Mouse (Mus musculus) lung, adult 18-20 months (tissue): ENCODE results near the gene Idh3a.
"Not testable (repeated sequence)": the region's sequence is repeated elsewhere in the genome, so short reads cannot be mapped to it uniquely, and the experiment has no call there.

ENCODE experiments used
- DNase-seq, 2 experiments: peaks; one replicate each; pipeline ENCODE4 v3.0.0; 2022; ENCODE audit warnings: mixed read lengths in 2 of 2

Idh3a gene

DNA sequence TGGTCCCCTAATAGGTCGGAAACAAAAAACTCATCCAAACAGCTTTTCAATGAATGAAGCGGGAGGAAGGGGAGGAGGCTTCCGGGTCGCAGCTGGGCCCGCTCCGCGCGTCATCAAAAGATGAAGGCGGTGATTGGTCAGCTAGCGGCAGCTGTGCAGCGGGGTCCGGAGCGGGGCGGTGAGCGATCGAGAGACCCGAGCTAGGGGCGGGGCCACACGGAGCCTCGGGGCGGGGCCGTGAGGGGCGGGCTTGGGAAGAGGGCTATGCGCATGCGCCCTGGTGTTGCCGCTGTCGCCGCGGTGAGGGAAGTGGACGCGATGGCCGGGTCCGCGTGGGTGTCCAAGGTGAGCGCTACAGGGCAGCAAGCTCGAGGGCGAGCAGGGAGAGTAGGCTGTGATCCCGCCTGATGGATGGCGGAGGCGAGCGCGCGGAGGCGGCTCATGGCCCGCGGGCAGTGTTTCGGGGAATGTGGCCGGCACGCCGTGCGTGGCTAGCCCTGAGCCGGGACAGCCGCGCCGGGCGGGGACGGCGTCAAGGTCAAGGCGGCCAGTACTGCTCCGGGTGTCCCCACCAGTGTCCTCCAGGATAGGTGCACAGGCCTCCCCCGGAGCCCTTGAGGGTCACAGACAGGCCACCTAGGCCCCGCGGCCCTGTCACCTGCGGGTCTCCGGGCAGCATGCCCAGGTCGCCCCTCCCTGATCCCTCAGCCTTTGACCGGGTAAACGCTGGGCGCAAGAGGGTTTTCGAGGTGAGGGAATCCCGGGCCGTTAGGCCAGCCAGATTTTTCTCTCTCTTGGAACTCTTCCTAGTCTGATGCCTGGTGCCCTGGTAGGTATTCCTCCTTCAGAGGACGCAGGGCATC is at the start of gene Idh3a:
Gene Idh3a (plus strand): TSS at position 136 of the 863 bp plus-strand sequence.
- DNase-seq, result peak; percentile 97 to 98

DNA sequence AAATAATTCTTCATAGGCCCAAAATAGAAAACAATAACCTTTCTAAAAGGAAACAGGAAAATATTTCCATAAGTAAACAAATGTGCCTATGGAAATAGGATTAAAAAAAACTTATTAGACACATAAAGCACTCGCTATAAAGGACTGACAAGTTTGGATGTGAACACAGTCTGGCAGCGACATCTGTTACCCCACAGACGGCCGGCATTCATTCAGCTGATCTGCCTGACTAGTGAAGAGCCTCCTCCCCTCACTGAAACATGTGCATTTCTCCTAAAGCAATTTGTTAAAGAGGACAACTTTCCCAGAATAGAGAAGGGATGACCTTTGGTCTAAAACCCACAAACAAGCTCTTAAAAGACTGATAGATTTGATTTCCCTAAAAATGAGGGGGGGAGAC is 49.1 kb upstream of the Idh3a start:
- DNase-seq, result no peak

DNA sequence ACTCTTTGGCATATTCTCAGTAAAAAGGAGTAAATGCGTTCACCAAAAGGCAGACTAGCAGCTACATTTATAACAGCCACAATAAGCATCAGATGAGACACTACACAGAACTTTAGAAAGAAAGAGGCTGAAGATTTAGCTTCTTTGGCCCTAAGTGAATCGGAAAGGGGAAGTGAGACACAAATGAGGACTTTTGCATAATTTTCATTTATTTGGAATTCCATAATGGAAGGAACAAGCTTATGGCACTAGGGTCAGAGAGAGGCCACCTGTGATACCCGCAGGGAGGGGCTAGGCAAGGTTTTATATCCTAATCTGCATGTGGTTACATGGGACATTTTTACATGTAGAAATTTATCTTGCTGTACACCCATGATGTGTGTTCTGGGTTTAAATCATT is 48.7 kb upstream of the Idh3a start:
- DNase-seq, result no peak

DNA sequence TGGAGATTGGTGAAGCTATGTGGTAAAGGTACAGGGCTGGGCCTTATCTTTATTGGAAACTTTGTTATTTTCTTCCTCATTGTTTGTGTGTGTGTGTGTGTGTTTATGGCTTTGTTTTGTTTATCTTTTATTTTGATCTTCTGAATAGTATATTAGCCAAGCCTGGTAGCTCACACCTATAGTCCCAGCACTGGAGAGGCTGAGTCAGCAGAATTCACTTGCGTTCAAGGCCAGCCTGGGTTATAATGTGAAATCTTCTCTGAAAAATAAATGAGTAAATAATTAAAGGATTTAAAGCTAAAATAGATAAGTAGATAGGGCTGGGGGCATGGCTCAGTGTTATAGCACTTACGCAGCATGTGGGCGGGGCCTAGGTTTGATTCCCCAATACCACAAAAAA is 47.9 kb upstream of the Idh3a start:
- DNase-seq, result no peak

DNA sequence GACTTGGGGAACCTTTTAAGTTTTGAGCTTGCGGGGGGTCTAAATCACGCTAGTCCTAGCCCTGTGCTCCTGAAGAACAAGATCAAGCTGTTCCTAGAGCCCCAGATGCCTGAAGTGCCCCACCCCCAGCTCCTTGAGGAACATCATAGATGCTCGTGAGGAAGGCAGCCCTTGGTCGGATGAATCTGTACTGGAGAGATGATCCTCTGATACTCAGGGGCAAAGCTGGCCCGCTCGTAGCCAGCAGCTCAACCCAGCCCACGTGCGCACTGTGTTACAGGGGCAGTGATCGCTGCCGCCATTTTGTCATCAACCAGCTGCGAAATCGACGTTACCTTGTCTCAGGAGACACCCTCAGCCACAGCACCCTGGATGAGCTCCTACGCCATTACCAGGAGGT is 47.5 kb upstream of the Idh3a start, which contains the start of gene Sh2d7:
Gene Sh2d7 (plus strand): TSS at position 301 of the 400 bp plus-strand sequence.
- no peak for DNase-seq

DNA sequence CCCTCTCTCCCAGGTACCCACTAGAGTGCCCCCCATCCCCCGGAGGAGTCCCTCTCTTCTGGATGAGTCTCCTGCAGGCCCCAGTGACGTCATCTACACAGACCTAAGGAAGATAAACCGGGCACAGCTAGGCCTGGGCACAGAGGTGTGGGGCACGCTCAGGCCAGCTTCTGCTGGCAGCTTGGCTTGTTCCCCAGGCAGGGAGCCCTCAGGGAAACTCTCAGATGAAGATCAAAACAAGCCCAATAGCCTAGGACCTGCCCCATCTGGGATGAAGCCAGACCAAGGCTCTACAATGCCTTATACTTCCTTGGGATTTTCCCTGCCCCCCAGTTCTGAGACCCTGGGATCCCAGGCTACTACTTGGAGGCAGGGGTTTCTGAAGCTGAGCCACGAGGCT is 45.3 kb upstream of the Idh3a start:
- DNase-seq, result no peak

DNA sequence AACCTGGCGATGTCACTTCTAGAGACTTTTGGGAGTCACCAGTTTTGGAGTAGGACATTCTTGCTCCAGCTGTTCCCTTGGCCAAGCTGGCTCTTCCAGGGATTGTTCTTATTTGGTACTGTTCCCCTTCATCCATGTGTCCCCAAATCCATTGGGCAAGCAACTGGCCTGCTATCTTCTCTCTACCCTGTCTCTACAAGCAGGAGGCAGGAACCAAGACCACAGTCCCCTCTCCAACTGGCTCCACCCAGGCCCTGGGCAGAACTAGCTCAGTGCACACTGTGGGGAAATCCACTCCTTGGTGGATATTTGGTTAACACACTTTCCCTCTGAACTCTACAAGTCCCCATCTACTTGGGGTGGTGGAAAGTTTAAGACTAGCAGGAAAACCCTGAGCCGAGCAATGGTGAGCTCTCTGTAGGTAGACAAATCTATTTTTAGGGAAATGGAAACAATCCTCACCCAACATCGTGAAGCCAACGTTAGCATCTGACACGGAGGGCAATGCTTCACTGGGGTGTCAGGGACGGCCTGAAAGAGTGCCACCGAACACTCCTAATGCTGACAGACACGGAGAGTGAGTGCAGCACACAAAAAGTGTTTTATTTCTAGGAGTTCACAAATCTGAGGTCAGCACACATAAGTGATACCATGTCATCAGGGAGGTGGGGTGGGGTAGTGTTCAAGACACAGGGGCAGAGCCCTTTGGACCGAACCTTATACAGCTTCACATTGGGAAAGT is 41.8 kb upstream of the Idh3a start:
- DNase-seq, result no peak

DNA sequence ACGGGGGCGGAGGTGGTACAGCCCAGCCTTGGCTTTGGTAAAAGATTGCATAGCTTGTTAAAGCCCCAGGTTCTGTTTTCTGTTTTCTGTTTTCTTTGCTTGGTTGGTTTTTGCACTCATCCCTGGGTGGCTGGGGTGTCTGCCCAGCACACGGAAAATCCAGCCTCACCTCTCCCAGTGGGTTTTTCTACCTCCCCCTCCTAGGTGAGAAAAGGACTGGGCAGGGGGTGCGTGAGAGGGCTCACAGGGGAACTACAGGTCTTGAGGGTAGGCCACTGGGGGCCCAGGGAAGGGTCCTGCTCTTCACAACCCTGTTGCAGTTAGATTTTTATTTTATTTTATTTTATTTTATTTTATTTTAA is 41.2 kb upstream of the Idh3a start:
- DNase-seq, result no peak

DNA sequence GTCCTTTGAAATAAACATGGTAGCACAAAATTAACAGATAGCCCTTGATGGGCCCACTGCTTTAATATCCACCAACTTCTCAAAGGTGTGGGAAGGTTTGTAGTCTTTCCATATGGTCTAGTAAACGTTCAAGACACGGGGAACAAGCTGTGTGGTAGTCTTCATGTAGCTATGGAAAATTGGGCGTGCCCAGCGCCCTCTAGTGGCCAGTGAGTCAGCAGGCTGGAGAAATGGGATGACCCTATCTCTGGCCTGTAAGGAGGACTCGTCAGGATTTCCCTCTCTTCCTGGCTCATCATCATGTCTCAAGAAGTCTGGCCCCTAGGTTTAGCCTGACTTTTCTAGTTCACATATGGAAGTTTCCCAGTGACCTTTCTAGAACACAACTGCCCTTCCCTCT is 38.6 kb upstream of the Idh3a start:
- peak; percentile 48 to 58 for DNase-seq

DNA sequence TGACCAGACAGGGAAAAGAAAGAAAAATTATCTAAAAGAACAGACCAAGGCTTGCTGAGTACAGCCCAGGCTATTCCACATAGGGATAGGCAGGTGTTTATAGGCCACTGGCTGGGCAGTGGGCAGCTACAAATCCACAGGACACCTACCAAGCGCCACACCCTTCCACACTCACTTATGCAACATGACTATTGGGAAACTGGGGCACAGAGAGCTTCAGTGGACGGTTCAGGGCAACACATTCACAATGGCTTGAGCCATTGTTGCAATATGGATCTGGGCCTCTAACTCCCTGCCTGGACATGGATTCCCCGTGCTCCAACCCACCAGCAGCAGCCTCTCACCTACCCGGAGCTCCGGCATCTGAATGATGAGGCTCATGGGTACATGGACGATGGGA is 36.7 kb upstream of the Idh3a start:
- no peak for DNase-seq

DNA sequence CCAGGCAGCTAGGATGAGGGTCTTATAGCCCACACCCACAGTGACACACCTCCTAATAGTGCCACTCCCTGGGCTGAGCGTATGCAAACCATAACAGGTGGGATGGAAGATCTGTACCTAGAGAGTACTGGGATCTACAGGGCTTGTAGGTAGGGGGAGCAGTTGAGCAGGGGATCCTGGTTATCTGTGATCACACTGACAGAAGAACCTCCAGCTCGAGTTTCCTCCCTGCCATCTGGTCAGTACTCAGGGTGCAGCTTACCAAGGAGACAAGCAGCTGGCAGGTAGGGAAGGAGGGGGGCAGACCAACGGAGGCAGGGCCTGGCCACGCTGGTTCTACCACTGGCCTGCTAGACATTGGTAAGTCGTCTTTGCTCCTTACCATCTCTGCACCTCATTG is 33.7 kb upstream of the Idh3a start:
- peak in 1 of 2 experiments; percentile 33 for DNase-seq

DNA sequence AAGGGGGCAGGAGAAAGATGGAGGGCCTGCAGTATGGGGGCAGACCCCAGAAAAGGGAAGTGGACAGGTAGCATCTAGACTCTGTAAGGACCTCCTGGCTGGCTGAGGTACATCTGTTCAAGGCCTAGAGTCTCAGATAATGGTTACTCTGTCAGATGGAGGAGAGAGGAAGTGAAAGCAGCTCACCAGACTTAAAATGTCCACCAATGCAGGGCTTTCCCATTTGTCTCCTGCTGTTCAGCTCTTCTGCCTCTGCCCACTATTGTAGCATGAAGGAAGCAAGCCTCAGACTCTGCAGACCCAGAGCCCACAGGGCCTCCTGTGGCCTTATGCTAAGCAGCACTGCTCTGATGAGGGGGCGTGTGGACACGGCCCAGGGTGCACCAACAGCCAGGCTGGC is 31.1 kb upstream of the Idh3a start:
- no peak for DNase-seq

DNA sequence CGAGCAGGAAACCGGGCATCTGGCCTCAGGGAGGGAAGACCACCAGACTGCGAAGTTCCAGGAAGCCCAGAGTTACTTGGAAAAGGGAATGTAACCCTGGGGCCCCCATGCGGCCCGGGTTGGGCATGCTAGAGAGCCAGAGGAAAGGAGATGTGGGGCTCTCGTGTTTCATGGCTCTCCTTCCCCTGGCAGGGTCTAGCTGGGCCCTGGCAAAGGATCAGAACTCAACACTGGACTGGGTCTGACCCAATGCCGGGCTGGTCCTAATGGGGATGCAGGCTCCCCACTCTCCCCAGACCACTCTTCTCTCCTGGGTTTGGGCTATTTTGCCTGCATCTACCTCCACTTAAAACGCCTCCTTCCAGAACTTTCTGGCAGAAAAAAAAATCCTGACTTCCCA is 27.4 kb upstream of the Idh3a start:
- DNase-seq, result no peak

DNA sequence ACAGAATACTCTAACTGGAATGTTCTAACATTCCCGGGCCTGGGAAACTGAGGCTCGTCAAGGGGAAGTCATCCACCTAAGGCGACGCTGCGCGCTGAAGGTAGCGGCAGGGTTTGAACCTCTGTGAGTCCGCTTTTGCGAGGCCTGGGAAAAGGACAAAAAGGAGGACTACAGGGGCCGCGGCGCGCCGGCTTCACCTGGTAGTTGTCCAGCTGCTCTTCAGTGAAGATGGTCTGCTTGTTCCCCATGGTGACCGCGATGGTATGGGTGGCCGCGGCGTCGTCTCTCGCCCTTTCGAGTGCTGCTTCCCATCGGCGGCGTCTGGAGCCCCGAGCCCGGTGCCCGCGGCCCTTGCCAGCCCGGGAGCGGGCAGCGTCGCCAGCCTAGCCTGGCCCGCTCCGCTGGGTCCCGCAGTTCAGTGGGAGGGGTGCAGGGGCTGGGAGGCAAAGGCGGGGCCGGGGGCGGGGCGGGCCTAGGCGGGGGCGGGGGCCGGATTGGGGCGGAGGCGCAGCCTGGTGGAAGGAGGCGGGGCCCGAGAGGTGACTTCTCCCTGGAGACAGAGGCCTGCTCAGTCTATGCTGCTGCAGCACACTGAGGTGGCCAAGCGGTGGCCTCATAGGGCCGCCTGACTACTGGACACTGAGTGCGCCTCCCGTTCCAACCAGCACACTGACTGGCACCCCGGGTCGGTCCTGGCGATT is 26.2 kb upstream of the Idh3a start, which contains the start of gene Cib2:
Gene Cib2 (minus strand): TSS at position 448 of the 701 bp plus-strand sequence.
- DNase-seq, result peak; percentile 89 to 90

DNA sequence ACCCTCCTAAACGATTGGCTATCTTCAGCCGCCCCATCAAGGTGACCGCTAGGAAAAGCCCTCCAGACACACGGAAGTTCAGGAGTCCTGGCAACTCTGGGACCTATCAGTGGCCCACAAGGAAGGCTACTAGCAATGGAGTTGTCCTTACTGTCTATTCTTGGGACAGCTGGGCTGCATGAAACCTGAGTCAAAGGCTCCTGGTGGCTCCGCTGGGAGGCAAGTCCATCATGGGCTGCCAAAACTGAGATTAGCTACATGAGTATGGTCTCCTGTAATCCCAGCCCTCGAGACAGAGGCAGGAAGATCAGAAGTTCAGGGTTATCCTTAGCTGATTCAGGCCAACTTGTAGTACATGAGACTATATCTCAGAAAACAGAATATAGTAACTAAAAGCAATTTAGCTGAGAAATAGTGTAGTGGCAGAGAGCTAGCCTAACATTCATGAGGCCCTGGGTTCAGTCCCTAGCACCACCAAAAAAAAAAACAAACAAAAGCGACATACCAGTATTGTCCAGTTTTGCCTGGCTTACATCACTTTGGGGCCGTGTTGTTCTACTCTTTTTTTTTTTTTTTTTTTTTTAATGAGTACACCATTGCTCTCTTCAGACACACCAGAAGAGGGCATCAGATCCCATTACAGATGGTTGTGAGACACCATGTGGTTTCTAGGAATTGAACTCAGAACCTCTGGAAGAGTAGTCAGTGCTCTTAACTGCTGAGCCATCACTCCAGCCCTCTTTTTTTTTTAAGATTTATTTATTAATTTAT is 25.1 kb upstream of the Idh3a start:
- DNase-seq, result no peak

DNA sequence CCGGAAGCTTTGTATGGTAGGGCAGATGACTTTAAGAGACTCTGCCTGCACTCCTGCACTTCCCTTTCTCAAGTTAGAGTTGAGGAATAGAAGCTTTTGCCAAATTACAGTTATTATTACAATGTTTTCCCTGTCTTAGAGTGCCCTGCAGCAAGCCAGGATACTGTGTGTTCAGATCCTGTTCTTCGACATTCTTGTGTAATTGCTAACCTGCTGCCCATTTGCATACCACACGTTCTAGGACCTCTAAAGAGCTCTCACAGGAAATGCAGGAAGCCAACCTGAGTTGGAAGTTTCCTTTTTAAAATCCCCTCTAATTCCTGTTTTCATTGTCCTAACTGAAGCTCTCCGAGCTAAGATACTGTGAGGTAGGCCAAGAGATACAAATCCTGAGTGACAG is 19.2 kb upstream of the Idh3a start:
- peak; percentile 46 to 68 for DNase-seq

DNA sequence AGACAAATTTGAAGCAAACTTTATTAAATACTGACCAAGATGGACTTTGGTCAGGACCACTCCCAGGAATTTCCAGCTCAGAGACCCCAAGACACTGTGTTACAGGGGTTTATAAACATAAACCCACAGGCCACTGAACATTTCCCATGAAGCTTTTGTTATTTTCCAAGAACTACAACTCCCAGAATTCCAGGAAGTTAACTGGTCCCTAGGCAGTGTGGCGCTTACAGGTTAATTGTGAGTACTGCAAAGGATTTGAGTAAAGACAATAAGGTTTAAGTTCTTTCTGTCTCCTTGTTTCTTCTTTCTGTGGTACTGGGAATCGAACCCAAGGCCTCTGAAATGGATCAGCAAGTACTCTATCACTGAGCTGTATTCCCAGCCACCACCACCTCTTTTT is 17.4 kb upstream of the Idh3a start:
- no peak for DNase-seq

DNA sequence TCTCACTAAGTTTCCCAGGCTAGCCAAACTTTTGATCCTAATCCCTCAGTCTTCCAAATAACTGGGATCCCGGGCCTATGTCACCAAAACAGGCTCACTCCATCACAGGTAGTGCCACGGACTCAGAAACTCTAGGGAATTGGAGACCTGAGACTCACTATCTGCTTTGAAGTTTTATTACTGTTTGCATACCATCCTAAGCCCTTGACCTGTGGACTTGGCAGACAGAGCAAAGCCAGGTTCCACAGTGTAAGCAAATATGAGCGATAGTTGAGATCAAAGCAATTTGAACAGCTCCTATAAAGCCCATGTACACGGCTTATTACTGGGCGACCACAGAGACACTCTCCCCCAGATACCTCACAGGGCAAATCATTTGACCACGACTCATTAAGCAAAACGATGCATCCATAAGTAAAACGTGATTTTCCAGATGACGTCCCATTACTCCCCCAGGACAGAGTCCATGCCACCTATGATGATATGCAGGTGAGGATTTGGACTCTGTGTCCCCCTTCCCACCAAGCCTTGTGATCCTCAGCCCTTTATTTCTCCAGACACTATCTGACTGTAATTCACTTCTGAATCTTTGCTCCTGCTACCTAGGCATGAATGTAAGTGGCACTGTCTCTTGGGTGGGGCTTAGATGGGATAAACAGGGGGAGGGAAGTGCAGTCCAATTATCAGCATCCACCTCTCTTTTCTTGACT is 14.8 kb upstream of the Idh3a start:
- DNase-seq, result no peak

DNA sequence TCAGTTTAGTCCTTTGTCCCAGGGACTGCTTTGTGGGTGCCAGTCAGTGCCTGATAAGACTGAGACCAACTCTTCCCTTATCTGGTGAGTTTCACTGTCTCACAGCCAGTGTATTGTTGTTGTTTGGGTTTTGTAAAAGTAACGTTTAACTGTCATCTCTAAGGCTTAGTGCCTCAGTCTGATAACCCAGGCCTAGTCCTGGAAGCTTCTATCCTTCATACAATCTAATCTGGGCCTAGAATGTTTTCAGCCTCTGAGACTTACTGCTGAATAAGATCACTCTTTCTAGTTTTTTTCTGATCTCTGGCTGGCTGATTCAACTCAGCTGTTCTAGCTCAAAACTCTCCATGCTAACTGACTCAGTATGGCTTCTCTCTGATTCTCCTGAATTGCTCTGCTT is 2.4 kb upstream of the Idh3a start:
- DNase-seq, result no peak

DNA sequence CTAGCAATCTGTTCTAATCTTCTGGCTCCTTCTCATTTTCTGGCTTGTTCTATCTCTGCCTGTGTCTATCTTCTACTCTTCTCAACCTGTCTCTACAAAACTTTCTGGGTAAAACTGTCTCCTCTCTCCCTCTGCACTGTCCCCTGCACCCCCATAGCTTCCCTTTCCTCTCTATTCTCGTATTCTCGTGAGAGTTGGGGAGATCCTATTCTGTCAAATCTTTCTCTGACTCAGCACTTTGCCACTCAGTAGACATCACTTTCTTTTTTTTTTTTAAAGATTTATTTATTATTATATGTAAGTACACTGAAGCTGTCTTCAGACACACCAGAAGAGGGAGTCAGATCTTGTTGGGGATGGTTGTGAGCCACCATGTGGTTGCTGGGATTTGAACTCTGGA is 2.0 kb upstream of the Idh3a start:
- DNase-seq, result not testable (repeated sequence)

DNA sequence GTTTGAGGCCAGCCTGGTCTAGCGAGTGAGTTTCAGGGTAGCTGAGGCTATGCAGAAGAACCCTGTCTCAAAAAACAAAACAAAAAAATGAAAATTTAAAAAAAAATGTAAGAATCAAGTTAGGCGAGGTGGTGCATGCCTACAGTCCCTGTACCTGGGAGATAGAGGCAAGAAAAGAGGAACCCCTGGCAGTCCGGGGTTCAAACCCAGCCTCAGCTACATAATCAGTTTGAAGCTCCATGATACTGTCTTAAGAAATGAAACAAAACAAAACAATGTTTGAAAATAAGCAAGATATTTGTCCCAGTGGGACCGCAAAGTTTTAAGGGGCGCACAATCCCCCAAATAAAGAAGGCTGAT is 315 bp upstream of the Idh3a start:
- DNase-seq, result no peak

DNA sequence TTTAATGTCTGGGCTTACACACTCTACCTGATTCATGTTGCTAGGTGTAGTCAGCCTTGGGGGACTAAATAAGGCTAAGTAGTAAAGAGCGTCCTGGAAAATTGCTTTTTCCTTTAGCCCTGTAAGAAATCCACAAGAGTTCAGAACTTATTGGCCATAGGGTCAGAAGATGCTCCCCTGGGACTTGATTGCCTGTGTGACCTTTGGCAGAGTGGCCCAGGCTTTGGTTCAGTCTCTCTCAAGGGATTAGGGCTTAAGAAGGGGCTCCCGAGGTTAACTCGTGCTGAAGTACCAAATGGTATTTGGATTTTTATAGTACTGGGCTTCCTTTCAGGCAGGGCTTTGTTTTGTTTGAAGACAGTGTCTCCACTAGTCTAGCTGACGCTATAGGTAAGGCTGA is 1.7 kb downstream of the Idh3a start:
- no peak for DNase-seq
